8 mouse cellular contexts compared by ENCODE assay signal in genomic region chr2:79865275-79865999, GRCm38 (mm10).
A peak's percentile ranks its signal among the peaks of the same experiment; 100 is the strongest.
DNase-seq lines count a peak whose midpoint lies in the region; ATAC-seq and TF ChIP-seq lines count a peak whose summit lies in the region.

No protein-coding gene starts in this region.

- no peak overlapping the region for H3K4me3 ChIP-seq in kidney, postnatal 0 days (replicated peaks; ENCODE audit: low read depth, low read length)
- H3K4me3 ChIP-seq in lung, adult 2 months (replicated peaks; ENCODE audit: extremely low read depth, low read depth, low read length), result no peak overlapping the region

- no peak overlapping the region for H3K9ac ChIP-seq in kidney, postnatal 0 days (ENCODE audit: low read depth, low read length)

- ATAC-seq in CD4-positive, CD25-positive, alpha-beta regulatory T cell, adult 4 months, result peak; percentile 75
- ATAC-seq in kidney, postnatal 0 days (replicated peaks; ENCODE audit: low FRiP score, low read depth), result peak; percentile 68

- no peaks in the 10 kb centered on the region for H3K9me3 ChIP-seq in kidney, postnatal 0 days (replicated peaks; ENCODE audit: low read length)

- H3K27me3 ChIP-seq in kidney, postnatal 0 days (ENCODE audit: insufficient read depth, low read length), result no peaks in the 10 kb centered on the region

- no peaks in the 10 kb centered on the region for H3K4me1 ChIP-seq in kidney, postnatal 0 days (replicated peaks; ENCODE audit: insufficient read depth, low read length)
- no peaks in the 10 kb centered on the region for H3K4me1 ChIP-seq in lung, adult 2 months (ENCODE audit: control insufficient read depth, insufficient read depth, low read length)

- TF ChIP-seq POLR2A in lung, adult 2 months (IDR thresholded peaks at IDR 0.05; ENCODE audit: borderline replicate concordance, extremely low read depth, low read depth, low read length), result no peak

- 42% methylated on average over 9 of the region's 9 CpGs for WGBS in kidney, postnatal 0 days
- 45% methylated on average over 9 of the region's 9 CpGs for WGBS in lung, adult 2 months

- no peaks in the 10 kb centered on the region for H3K36me3 ChIP-seq in kidney, postnatal 0 days (ENCODE audit: insufficient read depth, low read length)

- H3K4me2 ChIP-seq in kidney, postnatal 0 days (ENCODE audit: low read length), result no peak overlapping the region

- no peak overlapping the region for H3K27ac ChIP-seq in kidney, postnatal 0 days

- TF ChIP-seq CTCF in kidney, postnatal 0 days (IDR thresholded peaks at IDR 0.05; ENCODE audit: low read depth), result peak; percentile 94
- TF ChIP-seq CTCF in lung, adult 2 months (IDR thresholded peaks at IDR 0.05; ENCODE audit: insufficient read depth, low read length), result peak; percentile 43; the same call in 1 of the 2 replicates

- DNase-seq in 3134 (ENCODE audit: extremely low read depth, insufficient read length, low spot score), result peak; percentile 5
- peak; percentile 8 for DNase-seq in cerebellum, adult 9-11 months
- peak; percentile 11 to 47 for DNase-seq in heart, adult 9 months (ENCODE audit: low spot score in 2 of 2)
- DNase-seq in kidney, postnatal 0 days (ENCODE audit: low spot score), result peak; percentile 91
- peak; percentile 4 for DNase-seq in lung, adult 2 months
- peak; percentile 86 for DNase-seq in retina, embryonic 14.5 days (ENCODE audit: low spot score)
- DNase-seq in ovary, postnatal 36 days (ENCODE audit: low spot score), result no peak
